Mouse (Mus musculus) splenic B cell, adult 2 months (primary cell): ENCODE results near the gene Abca2.

Source experiments
- DNase-seq: peaks from one replicate; pipeline ENCODE4 v3.0.0-alpha.2; 2011; ENCODE audit warnings: low read depth, low spot score
- H3K27me3 ChIP-seq: 2 replicates; pipeline ENCODE4 v1.6.1; 2012; ENCODE audit warnings: mild to moderate bottlenecking, low read length, moderate library complexity, mixed read lengths; ENCODE audit not compliant: control insufficient read depth, poor library complexity, insufficient read depth, severe bottlenecking
- H3K36me3 ChIP-seq: 2 replicates; pipeline ENCODE4 v1.6.1; 2012; ENCODE audit warnings: mild to moderate bottlenecking, low read length, moderate library complexity, mixed read lengths; ENCODE audit not compliant: control insufficient read depth, poor library complexity, insufficient read depth, severe bottlenecking

Gene Abca2

DNA sequence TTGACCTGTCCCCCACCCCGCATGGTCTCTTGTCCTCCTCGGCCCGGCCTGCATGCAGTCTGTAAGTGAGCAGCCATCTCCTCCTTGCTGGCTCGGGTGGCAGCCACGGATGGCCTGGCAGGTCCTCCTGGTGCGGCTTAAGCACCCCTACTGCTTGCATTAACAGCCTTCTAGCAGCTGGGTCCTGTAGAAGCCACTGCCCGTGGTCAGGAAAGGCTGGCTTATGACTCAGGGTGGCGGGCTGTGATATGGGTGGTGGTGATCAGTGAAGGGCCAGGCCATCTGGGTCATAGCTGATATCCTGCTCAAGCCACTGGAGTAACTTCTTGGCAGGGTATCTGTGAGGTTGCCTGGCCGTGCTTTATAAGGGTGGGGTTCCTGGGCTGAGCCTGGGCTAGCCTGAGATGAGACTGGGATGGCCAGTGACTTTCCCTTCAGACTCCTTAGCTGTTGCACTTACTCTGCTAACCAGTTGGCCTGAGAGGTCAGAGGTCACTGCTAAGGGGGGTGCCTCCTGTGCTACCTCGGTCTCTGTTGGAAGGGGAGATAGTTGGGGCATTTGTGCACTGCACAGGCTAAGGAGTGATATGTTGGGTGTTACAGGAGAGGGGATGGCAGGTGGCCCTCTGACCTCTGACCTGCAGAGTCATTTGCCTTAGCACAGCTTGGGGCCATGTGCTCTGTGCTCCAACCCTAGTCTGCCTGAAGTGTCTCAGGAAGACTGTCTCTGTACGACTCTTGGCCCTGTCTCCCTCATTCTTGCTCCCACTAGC is 4.0 kb downstream of the Abca2 start:
- H3K27me3 ChIP-seq: no peaks in the 10 kb centered on the region
- no peak for DNase-seq
- no peaks in the 10 kb centered on the region; the same call in none of the 2 replicates for H3K36me3 ChIP-seq

GRCm38 (mm10) chr2:25433101-25433500 is 4.6 kb downstream of the Abca2 start:
- Histone ChIP-seq H3K27me3 (no peaks in the 10 kb centered on the region), H3K36me3 (no peaks in the 10 kb centered on the region; the same call in none of the 2 replicates)
- DNase-seq: no peak

DNA sequence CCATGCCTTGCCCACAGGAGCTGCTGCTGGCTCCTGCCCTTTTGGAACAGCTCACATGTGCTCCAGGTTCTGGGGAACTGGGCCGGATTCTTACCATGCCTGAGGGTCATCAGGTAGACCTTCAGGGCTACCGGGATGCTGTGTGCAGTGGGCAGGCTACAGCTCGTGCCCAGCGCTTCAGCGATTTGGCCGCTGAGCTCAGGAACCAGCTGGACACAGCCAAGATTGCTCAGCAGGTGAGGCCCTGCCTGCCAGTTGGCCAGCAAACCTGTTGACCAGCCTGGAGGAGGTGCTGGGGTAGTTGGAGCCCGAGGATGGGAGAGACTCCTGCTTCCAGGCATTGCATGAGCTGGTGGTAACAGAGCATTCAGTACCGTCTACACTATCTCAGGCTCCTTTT is 5.8 kb downstream of the Abca2 start:
- no peaks in the 10 kb centered on the region; the same call in none of the 2 replicates for H3K36me3 ChIP-seq
- no peaks in the 10 kb centered on the region for H3K27me3 ChIP-seq
- DNase-seq: no peak

GRCm38 (mm10) chr2:25436286-25436820 is 7.8 kb downstream of the Abca2 start:
- no peak for DNase-seq
- H3K27me3 ChIP-seq: no peaks in the 10 kb centered on the region
- H3K36me3 ChIP-seq: no peaks in the 10 kb centered on the region; the same call in 1 of the 2 replicates

GRCm38 (mm10) chr2:25441067-25441466 is 12.6 kb downstream of the Abca2 start:
- no peaks in the 10 kb centered on the region; the same call in 1 of the 2 replicates for H3K36me3 ChIP-seq
- no peak for DNase-seq
- H3K27me3 ChIP-seq: no peaks in the 10 kb centered on the region

- Histone ChIP-seq H3K27me3 (no peaks in the 10 kb centered on the region), H3K36me3 (no peaks in the 10 kb centered on the region; the same call in none of the 2 replicates)
- DNase-seq: no peak
These were observed 14.2 kb downstream of the Abca2 start for GRCm38 (mm10) chr2:25442682-25443081.

DNA sequence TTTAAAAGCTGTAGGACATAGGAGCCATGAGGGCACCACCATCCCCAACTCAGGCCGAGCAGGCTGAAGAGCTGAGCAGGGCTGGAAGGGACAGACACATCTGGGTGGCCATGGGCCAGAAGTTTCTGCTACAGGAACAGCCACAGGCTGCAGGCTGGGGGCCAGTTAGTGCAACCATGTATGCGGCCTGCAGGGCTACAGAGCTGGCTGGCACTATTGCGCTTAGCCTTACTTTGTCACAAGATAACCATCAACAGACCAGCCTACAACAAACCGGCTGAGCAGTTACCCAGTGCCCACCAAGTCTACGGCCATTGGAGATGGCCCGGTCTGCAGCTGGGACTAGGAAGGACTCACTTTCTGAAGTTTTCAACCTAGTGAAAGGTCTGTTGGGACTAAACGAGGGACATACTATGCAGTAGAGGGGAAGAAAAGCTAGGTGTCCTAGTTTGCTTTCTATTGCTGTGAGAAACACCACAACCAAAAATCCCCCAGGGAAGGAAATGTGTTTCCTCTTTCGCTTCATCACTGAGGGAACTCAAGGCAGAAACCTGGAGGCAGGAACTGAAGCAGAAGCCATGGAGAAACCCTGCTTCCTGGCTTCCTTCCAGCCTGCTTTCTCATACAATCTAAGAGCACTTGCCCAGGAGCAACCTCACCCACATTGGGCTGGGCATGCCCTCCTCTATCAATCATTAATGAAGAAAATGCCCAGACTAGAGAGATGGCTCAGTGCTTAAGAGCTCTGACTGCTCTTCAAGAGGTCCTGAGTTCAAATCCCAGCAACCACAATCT is 22.5 kb downstream of the Abca2 start:
- no peaks in the 10 kb centered on the region; the same call in 1 of the 2 replicates for H3K36me3 ChIP-seq
- H3K27me3 ChIP-seq: no peaks in the 10 kb centered on the region
- no peak for DNase-seq

DNA sequence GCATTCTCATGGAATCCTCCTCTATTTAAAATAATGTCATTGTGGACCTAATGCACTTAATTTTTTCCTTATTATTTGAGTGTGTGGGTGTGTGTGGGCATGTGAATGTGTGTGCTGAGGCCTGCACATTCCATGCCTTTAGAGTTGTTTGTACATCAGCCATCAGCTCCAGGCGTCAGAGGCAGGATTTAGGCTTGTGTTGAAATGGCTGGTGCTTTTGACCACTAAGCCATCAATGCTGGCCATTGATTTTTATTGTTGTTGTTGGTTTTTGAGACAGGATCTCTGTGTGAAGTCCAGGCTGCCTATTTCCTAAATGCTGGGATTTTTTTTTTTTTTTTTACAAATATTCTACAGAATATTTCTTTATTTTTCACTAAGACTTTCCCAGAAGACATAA is 24.4 kb downstream of the Abca2 start:
- H3K36me3 ChIP-seq: no peaks in the 10 kb centered on the region; the same call in 1 of the 2 replicates
- DNase-seq: no peak
- no peaks in the 10 kb centered on the region for H3K27me3 ChIP-seq

DNA sequence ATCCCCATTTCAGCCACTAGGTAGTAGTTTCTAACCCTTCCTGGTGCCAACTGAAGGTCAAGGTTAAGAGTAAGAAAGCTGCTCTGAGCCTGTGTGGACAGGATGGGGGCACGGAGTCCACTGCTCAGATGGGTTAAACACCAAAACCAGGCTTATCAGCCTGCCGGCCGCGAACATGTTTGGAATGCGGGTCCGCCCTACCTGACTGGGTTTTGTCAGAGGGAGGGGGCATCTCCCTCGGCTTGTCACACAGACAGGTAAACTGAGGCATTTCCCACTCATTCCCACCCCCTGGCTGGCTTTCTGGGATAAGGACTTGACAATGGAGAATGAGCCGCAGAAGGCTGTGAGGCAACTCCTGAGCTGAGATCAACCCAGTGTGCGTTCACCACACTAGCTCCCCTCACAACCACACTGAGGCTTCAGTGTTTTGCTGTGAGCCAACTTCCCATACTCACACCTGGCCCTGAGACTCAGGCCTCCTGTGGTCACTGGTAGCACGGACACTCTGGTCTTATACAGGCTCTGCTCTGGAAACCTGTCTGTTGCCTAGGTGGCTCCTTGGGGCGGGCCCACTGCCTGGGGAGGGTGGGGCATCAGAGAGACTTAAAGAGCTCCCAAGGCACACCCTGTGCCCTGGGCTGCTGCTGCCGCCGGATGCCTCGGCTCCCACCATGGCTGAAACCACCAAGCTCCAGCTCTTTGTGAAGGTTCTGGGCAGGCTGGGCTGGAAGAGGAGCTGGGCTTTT is 27.9 kb downstream of the Abca2 start, which contains the start of gene Clic3:
TSS of gene Clic3 (plus strand) at position 634 of the 749 bp plus-strand sequence.
- H3K36me3 ChIP-seq: no peaks in the 10 kb centered on the region; the same call in 1 of the 2 replicates
- no peak for DNase-seq
- no peaks in the 10 kb centered on the region for H3K27me3 ChIP-seq

- DNase-seq: no peak
- H3K27me3 ChIP-seq: no peaks in the 10 kb centered on the region
- no peaks in the 10 kb centered on the region; the same call in 1 of the 2 replicates for H3K36me3 ChIP-seq
These were observed 28.8 kb downstream of the Abca2 start for GRCm38 (mm10) chr2:25457022-25457896.

DNA sequence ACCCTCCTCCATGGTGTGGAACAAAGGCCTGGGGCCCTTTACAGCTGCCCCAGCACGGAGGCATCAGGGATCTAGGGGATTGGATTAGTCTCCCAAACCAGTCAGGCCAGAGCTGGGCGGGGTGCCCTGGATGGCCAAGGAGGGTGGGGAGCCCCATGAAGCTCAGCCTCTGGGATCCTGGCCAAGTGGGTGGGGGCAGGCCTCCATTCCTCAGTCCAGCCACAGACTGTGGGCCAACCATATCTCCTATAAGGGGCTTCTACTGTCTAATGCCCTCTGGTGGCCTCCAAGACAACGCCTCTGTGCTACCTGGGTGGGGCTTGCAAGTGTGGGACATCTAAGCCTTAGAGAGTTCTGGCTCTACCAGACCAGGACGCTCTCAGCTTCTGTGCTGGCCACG is 30.4 kb downstream of the Abca2 start:
- no peaks in the 10 kb centered on the region for H3K27me3 ChIP-seq
- DNase-seq: no peak
- H3K36me3 ChIP-seq: no peaks in the 10 kb centered on the region; the same call in 1 of the 2 replicates

DNA sequence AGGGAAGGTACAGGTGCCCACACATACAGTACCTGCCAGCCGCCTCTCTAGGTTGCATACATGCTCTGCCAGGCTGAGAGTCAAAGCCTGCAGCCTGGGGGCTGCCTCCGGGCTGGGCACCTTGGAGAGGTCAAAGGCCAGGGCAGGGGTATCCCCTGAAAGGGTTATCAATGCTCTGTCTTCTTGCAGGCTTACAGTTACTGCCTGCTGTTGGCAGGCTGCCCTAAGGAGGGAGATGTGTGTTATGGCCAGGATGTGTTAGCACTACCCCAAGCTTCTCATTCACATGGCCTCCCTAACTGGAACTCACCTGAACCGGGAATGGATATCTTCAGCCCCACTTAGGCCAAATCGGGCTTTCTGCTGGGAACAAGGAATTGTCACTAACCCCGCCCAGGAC is 31.6 kb downstream of the Abca2 start:
- Histone ChIP-seq H3K27me3 (no peaks in the 10 kb centered on the region), H3K36me3 (no peaks in the 10 kb centered on the region; the same call in 1 of the 2 replicates)
- DNase-seq: no peak

GRCm38 (mm10) chr2:25460551-25461309 is 32.2 kb downstream of the Abca2 start, which contains the start of gene Paxx:
Paxx (minus strand) TSS chr2:25461094.
- peak; percentile 100 for DNase-seq
- no peaks in the 10 kb centered on the region for H3K27me3 ChIP-seq
- no peaks in the 10 kb centered on the region; the same call in 1 of the 2 replicates for H3K36me3 ChIP-seq
